Mouse (Mus musculus): ENCODE measurements at regions not wholly inside any gene's neighbourhood (a gene's known extent, or its start where the extent isn't known, plus 50 kb on each side); places are given as distances from the start of the nearest gene placed in this dataset.

DNA sequence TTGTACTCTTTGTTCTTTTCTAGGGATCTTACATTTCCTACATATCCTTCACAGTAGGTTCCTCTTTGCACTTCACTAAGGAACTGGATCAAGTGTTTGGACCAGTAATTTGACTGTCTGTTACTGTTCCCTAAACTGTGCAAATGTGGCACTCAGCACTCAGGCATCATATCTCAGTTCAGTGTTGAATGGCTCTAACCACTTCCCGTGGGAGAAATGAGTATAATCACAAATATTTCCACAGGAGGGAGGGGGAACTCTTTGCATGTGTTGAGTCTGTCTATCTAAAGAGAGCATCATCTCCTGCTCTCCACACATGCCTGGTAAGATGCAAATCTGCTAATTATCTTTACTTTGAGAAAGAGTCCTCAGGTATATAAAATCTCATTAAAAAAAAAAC is 588.5 kb downstream of the Plod2 start:
- Histone ChIP-seq H3K27me3 (ENCODE audit: control insufficient read depth, insufficient read depth, low read length) (no peaks in the 10 kb centered on the region), H3K9me3 (ENCODE audit: control insufficient read depth, low read depth, low read length) (no peaks in the 10 kb centered on the region), H3K4me1 (ENCODE audit: control insufficient read depth, insufficient read depth, low read length) (no peaks in the 10 kb centered on the region), H3K36me3 (ENCODE audit: control insufficient read depth, insufficient read depth, low read length) (no peaks in the 10 kb centered on the region), H3K4me2 (replicated peaks; ENCODE audit: low read depth, low read length) (no peak overlapping the region), H3K9ac (replicated peaks; ENCODE audit: low read depth, low read length) (no peak overlapping the region), H3K27ac (ENCODE audit: low read length) (no peak overlapping the region), H3K4me3 (ENCODE audit: low read depth, low read length) (no peak overlapping the region)
- ATAC-seq (ENCODE audit: insufficient number of reproducible peaks, insufficient read depth, low FRiP score, low read depth), result no peak
- 60% methylated on average over 1 of the region's 1 CpGs for WGBS

DNA sequence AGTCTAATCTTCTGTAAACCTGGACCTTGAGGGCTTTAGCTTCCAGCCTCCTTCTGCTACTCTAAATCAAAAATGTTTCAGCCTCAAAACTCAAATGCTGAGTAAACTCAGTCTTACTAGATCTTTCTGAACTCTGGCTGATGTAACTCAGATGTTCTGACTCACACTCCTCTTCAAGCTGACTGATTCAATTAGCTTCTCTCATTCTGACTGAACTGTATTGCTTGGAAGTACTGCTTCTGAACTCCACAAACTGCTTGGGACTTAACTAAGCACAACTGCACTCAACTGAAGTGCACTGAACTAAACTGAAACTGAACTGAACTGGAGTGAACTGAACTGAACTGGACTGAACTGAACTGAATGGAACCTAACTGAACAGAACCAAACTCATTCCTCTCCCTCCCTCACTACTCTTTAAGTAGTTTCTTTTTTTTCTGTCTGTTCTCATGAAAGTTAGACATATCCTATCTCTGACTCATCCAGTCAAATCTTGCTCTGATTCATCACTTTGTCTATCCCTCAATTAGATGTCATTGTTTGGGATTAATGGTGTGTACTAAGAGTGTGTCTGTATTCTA is 589.7 kb downstream of the Plod2 start:
- Histone ChIP-seq H3K36me3 (ENCODE audit: control insufficient read depth, insufficient read depth, low read length) (no peaks in the 10 kb centered on the region), H3K4me1 (ENCODE audit: control insufficient read depth, insufficient read depth, low read length) (no peaks in the 10 kb centered on the region), H3K9me3 (ENCODE audit: control insufficient read depth, low read depth, low read length) (no peaks in the 10 kb centered on the region), H3K4me3 (ENCODE audit: low read depth, low read length) (no peak overlapping the region), H3K27ac (ENCODE audit: low read length) (no peak overlapping the region), H3K4me2 (replicated peaks; ENCODE audit: low read depth, low read length) (no peak overlapping the region), H3K9ac (replicated peaks; ENCODE audit: low read depth, low read length) (no peak overlapping the region), H3K27me3 (ENCODE audit: control insufficient read depth, insufficient read depth, low read length) (no peaks in the 10 kb centered on the region)
- ATAC-seq (ENCODE audit: insufficient number of reproducible peaks, insufficient read depth, low FRiP score, low read depth), result no peak

- no peaks in the 10 kb centered on the region for H3K4me1 ChIP-seq (ENCODE audit: control insufficient read depth, insufficient read depth, low read length)
- H3K4me3 ChIP-seq (ENCODE audit: low read depth, low read length), result no peak overlapping the region
- 80% methylated on average over 1 of the region's 1 CpGs for WGBS
- H3K27me3 ChIP-seq (ENCODE audit: control insufficient read depth, insufficient read depth, low read length), result no peaks in the 10 kb centered on the region
- no peaks in the 10 kb centered on the region for H3K36me3 ChIP-seq (ENCODE audit: control insufficient read depth, insufficient read depth, low read length)
- no peaks in the 10 kb centered on the region for H3K9me3 ChIP-seq (ENCODE audit: control insufficient read depth, low read depth, low read length)
- H3K4me2 ChIP-seq (replicated peaks; ENCODE audit: low read depth, low read length), result no peak overlapping the region
- H3K9ac ChIP-seq (replicated peaks; ENCODE audit: low read depth, low read length), result no peak overlapping the region
- no peak overlapping the region for H3K27ac ChIP-seq (ENCODE audit: low read length)
- no peak for ATAC-seq (ENCODE audit: insufficient number of reproducible peaks, insufficient read depth, low FRiP score, low read depth)
Observed at GRCm38 (mm10) chr9:93136349-93136748, 594.3 kb downstream of the Plod2 start.

GRCm38 (mm10) chr9:93170071-93170470 is 628.0 kb downstream of the Plod2 start:
- Histone ChIP-seq H3K27me3 (ENCODE audit: control insufficient read depth, insufficient read depth, low read length) (no peaks in the 10 kb centered on the region), H3K4me1 (ENCODE audit: control insufficient read depth, insufficient read depth, low read length) (no peaks in the 10 kb centered on the region), H3K4me2 (replicated peaks; ENCODE audit: low read depth, low read length) (no peak overlapping the region), H3K27ac (ENCODE audit: low read length) (no peak overlapping the region), H3K9ac (replicated peaks; ENCODE audit: low read depth, low read length) (no peak overlapping the region), H3K4me3 (ENCODE audit: low read depth, low read length) (no peak overlapping the region), H3K9me3 (ENCODE audit: control insufficient read depth, low read depth, low read length) (no peaks in the 10 kb centered on the region), H3K36me3 (ENCODE audit: control insufficient read depth, insufficient read depth, low read length) (no peaks in the 10 kb centered on the region)
- ATAC-seq (ENCODE audit: insufficient number of reproducible peaks, insufficient read depth, low FRiP score, low read depth), result no peak

- Histone ChIP-seq H3K27me3 (ENCODE audit: control insufficient read depth, insufficient read depth, low read length) (no peaks in the 10 kb centered on the region), H3K9me3 (ENCODE audit: control insufficient read depth, low read depth, low read length) (no peaks in the 10 kb centered on the region), H3K36me3 (ENCODE audit: control insufficient read depth, insufficient read depth, low read length) (no peaks in the 10 kb centered on the region), H3K27ac (ENCODE audit: low read length) (no peak overlapping the region), H3K4me3 (ENCODE audit: low read depth, low read length) (no peak overlapping the region), H3K4me2 (replicated peaks; ENCODE audit: low read depth, low read length) (no peak overlapping the region), H3K4me1 (ENCODE audit: control insufficient read depth, insufficient read depth, low read length) (no peaks in the 10 kb centered on the region), H3K9ac (replicated peaks; ENCODE audit: low read depth, low read length) (no peak overlapping the region)
- ATAC-seq (ENCODE audit: insufficient number of reproducible peaks, insufficient read depth, low FRiP score, low read depth), result no peak
- WGBS, result 38% methylated on average over 1 of the region's 1 CpGs
Observed at GRCm38 (mm10) chr9:93186638-93187037, 644.6 kb downstream of the Plod2 start.

DNA sequence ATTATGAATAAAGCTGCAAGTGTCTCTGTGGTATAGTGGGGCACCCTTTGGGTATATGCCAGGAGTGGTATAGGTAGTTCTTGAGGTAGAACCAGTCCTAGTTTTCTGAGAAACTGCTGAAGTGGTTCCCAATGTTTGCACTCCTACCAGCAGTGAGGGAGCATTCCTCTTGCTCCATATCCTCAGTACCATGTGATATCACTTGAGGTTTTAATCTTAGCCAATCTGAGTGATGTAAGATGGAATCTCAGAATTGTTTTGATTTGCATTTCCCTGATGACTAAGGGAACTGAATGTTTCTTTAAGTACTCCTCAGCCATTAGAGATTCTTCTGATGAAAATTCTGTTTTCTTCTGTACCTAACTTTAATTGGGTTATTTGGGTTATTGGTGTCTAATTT is 690.5 kb downstream of the Plod2 start:
- Histone ChIP-seq H3K4me3 (ENCODE audit: low read depth, low read length) (no peak overlapping the region), H3K9ac (replicated peaks; ENCODE audit: low read depth, low read length) (no peak overlapping the region), H3K27ac (ENCODE audit: low read length) (no peak overlapping the region), H3K27me3 (ENCODE audit: control insufficient read depth, insufficient read depth, low read length) (no peaks in the 10 kb centered on the region), H3K36me3 (ENCODE audit: control insufficient read depth, insufficient read depth, low read length) (no peaks in the 10 kb centered on the region), H3K4me2 (replicated peaks; ENCODE audit: low read depth, low read length) (no peak overlapping the region), H3K4me1 (ENCODE audit: control insufficient read depth, insufficient read depth, low read length) (no peaks in the 10 kb centered on the region), H3K9me3 (ENCODE audit: control insufficient read depth, low read depth, low read length) (no peaks in the 10 kb centered on the region)
- ATAC-seq (ENCODE audit: insufficient number of reproducible peaks, insufficient read depth, low FRiP score, low read depth), result no peak

- H3K27me3 ChIP-seq (ENCODE audit: control insufficient read depth, insufficient read depth, low read length), result no peaks in the 10 kb centered on the region
- H3K27ac ChIP-seq (ENCODE audit: low read length), result no peak overlapping the region
- no peak for ATAC-seq (ENCODE audit: insufficient number of reproducible peaks, insufficient read depth, low FRiP score, low read depth)
- H3K9ac ChIP-seq (replicated peaks; ENCODE audit: low read depth, low read length), result no peak overlapping the region
- 67% methylated on average over 3 of the region's 3 CpGs for WGBS
- H3K4me2 ChIP-seq (replicated peaks; ENCODE audit: low read depth, low read length), result no peak overlapping the region
- H3K4me3 ChIP-seq (ENCODE audit: low read depth, low read length), result no peak overlapping the region
- H3K9me3 ChIP-seq (ENCODE audit: control insufficient read depth, low read depth, low read length), result no peaks in the 10 kb centered on the region
- H3K4me1 ChIP-seq (ENCODE audit: control insufficient read depth, insufficient read depth, low read length), result no peaks in the 10 kb centered on the region
- H3K36me3 ChIP-seq (ENCODE audit: control insufficient read depth, insufficient read depth, low read length), result no peaks in the 10 kb centered on the region
Observed at GRCm38 (mm10) chr9:93252146-93252545, 710.1 kb downstream of the Plod2 start.

DNA sequence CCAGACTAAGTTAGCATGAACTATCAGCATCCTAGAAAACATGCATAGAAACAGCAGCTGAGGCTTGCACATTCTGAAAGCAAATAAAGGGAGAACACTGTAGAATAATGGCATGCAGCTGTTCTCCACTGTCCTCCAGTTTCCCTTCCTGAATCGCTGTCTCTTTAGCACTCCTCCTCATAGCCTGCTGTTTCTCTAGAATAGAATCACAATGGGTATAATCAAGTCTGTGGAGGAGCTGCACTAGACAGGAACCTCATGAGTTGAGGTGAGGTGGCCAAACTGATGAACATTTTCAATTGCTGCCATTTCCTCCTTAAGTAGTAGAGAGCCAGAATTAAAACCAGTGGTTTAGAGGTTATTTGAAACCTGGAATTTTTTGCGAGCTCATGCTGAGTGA is 755.3 kb downstream of the Plod2 start:
- Histone ChIP-seq H3K27ac (ENCODE audit: low read length) (no peak overlapping the region), H3K36me3 (ENCODE audit: control insufficient read depth, insufficient read depth, low read length) (no peaks in the 10 kb centered on the region), H3K4me3 (ENCODE audit: low read depth, low read length) (no peak overlapping the region), H3K4me1 (ENCODE audit: control insufficient read depth, insufficient read depth, low read length) (no peaks in the 10 kb centered on the region), H3K9me3 (ENCODE audit: control insufficient read depth, low read depth, low read length) (no peaks in the 10 kb centered on the region), H3K27me3 (ENCODE audit: control insufficient read depth, insufficient read depth, low read length) (no peaks in the 10 kb centered on the region), H3K4me2 (replicated peaks; ENCODE audit: low read depth, low read length) (no peak overlapping the region), H3K9ac (replicated peaks; ENCODE audit: low read depth, low read length) (no peak overlapping the region)
- no peak for ATAC-seq (ENCODE audit: insufficient number of reproducible peaks, insufficient read depth, low FRiP score, low read depth)
- WGBS, result 70% methylated on average over 2 of the region's 2 CpGs

GRCm38 (mm10) chr9:93306753-93307152 is 764.7 kb downstream of the Plod2 start:
- H3K4me2 ChIP-seq (replicated peaks; ENCODE audit: low read depth, low read length), result no peak overlapping the region
- no peak for ATAC-seq (ENCODE audit: insufficient number of reproducible peaks, insufficient read depth, low FRiP score, low read depth)
- WGBS, result 50% methylated on average over 2 of the region's 2 CpGs

More at GRCm38 (mm10) chr9:93306753-93307152, 764.7 kb downstream of the Plod2 start:
- H3K9ac ChIP-seq (replicated peaks; ENCODE audit: low read depth, low read length), result no peak overlapping the region
- no peaks in the 10 kb centered on the region for H3K9me3 ChIP-seq (ENCODE audit: control insufficient read depth, low read depth, low read length)
- no peak overlapping the region for H3K27ac ChIP-seq (ENCODE audit: low read length)
- H3K4me1 ChIP-seq (ENCODE audit: control insufficient read depth, insufficient read depth, low read length), result no peaks in the 10 kb centered on the region
- H3K27me3 ChIP-seq (ENCODE audit: control insufficient read depth, insufficient read depth, low read length), result no peaks in the 10 kb centered on the region
- no peaks in the 10 kb centered on the region for H3K36me3 ChIP-seq (ENCODE audit: control insufficient read depth, insufficient read depth, low read length)
- H3K4me3 ChIP-seq (ENCODE audit: low read depth, low read length), result no peak overlapping the region

Data from stomach, embryonic 14.5 days (tissue).